Mouse (Mus musculus) ES-Bruce4 (cell line): ENCODE data around the gene Gm20521. TPM values are rescaled to one million over a fixed set of nuclear protein-coding genes. Genes with fewer than 3 reads are reported as not detected.
"Not testable (repeated sequence)": the region's sequence is repeated elsewhere in the genome, so short reads cannot be mapped to it uniquely, and the experiment has no call there.

Experiments
- H3K27ac ChIP-seq: 2 replicates; pipeline ENCODE4 v1.5.1; 2012; ENCODE audit warnings: low read length, inconsistent platforms; ENCODE audit not compliant: insufficient read depth
- H3K27me3 ChIP-seq: 2 replicates; pipeline ENCODE4 v1.6.1; 2012; ENCODE audit warnings: mild to moderate bottlenecking, low read length, inconsistent platforms; ENCODE audit not compliant: control insufficient read depth, poor library complexity, insufficient read depth, severe bottlenecking
- H3K36me3 ChIP-seq: 2 replicates; pipeline ENCODE4 v1.6.1; 2012; ENCODE audit warnings: inconsistent platforms, mild to moderate bottlenecking, low read length, moderate library complexity; ENCODE audit not compliant: control insufficient read depth, poor library complexity, insufficient read depth, severe bottlenecking
- H3K4me1 ChIP-seq: one replicate; pipeline ENCODE4 v1.8.1; 2011; ENCODE audit warnings: low read length; ENCODE audit not compliant: control insufficient read depth, insufficient read depth
- H3K4me3 ChIP-seq: 2 replicates; pipeline ENCODE4 v1.5.1; 2011; ENCODE audit warnings: low read depth, mild to moderate bottlenecking, low read length
- H3K9ac ChIP-seq: 2 replicates; pipeline ENCODE4 v1.6.1; 2012; ENCODE audit warnings: low read depth, mild to moderate bottlenecking, inconsistent platforms; ENCODE audit not compliant: poor library complexity, severe bottlenecking
- H3K9me3 ChIP-seq: replicated peaks from 2 replicates; pipeline ENCODE4 v1.6.1; 2012; ENCODE audit warnings: mild to moderate bottlenecking, low read length, inconsistent platforms; ENCODE audit not compliant: control insufficient read depth, poor library complexity, insufficient read depth, severe bottlenecking
- CTCF ChIP-seq: IDR thresholded peaks from one replicate; pipeline ENCODE4 v1.8.1; 2011; ENCODE audit warnings: low read depth, low read length
- EP300 ChIP-seq: IDR thresholded peaks from 2 replicates; pipeline ENCODE4 v1.6.1; 2011; ENCODE audit warnings: low read depth, low read length; ENCODE audit not compliant: insufficient read depth
- POLR2A ChIP-seq: IDR thresholded peaks from one replicate; pipeline ENCODE4 v1.8.1; 2011; ENCODE audit warnings: low read length; ENCODE audit not compliant: insufficient read depth
- polyA plus RNA-seq: library from polyadenylated mRNA; stranded (reverse); fragments of >200 nt; gene quantifications from 2 replicates; pipeline ENCODE4 v1.2.4, GENCODE M21; 2011; ENCODE audit warnings: low read depth; ENCODE audit not compliant: missing spikeins, insufficient read depth, insufficient read length

The Gm20521 gene
- polyA plus RNA-seq, 1 experiment, result not detected

GRCm38 (mm10) chr14:54942479-54942878 is 59.2 kb downstream of the Gm20521 start:
- H3K9ac ChIP-seq, result no peak overlapping the region
- no peaks in the 10 kb centered on the region for H3K9me3 ChIP-seq
- H3K27me3 ChIP-seq, result no peaks in the 10 kb centered on the region
- no peak overlapping the region for H3K27ac ChIP-seq
- no peak overlapping the region for H3K4me3 ChIP-seq
- no peaks in the 10 kb centered on the region for H3K36me3 ChIP-seq
- peaks cover 2% of the 10 kb centered on the region for H3K4me1 ChIP-seq
- no peak for TF ChIP-seq EP300
- TF ChIP-seq POLR2A, result no peak
- no peak for TF ChIP-seq CTCF

GRCm38 (mm10) chr14:54943971-54944370 is 60.7 kb downstream of the Gm20521 start:
- Histone ChIP-seq H3K9me3 (no peaks in the 10 kb centered on the region), H3K36me3 (no peaks in the 10 kb centered on the region), H3K4me3 (no peak overlapping the region), H3K27me3 (no peaks in the 10 kb centered on the region), H3K27ac (no peak overlapping the region), H3K9ac (no peak overlapping the region), H3K4me1 (peaks cover 2% of the 10 kb centered on the region)
- TF ChIP-seq EP300, result no peak
- no peak for TF ChIP-seq POLR2A
- no peak for TF ChIP-seq CTCF

GRCm38 (mm10) chr14:54944939-54945338 is 61.7 kb downstream of the Gm20521 start:
- Histone ChIP-seq H3K9me3 (no peaks in the 10 kb centered on the region), H3K36me3 (no peaks in the 10 kb centered on the region)
- TF ChIP-seq EP300, result no peak
- no peak for TF ChIP-seq POLR2A
- no peak for TF ChIP-seq CTCF

GRCm38 (mm10) chr14:54945975-54946704 is 62.9 kb downstream of the Gm20521 start:
- Histone ChIP-seq H3K4me3 (no peak overlapping the region), H3K9ac (no peak overlapping the region), H3K27me3 (peaks cover 3% of the 10 kb centered on the region; the same call in 1 of the 2 replicates), H3K27ac (no peak overlapping the region), H3K36me3 (no peaks in the 10 kb centered on the region), H3K9me3 (no peaks in the 10 kb centered on the region), H3K4me1 (no peaks in the 10 kb centered on the region)
- no peak for TF ChIP-seq POLR2A
- TF ChIP-seq CTCF, result no peak
- no peak for TF ChIP-seq EP300

More at GRCm38 (mm10) chr14:54944939-54945338, 61.7 kb downstream of the Gm20521 start:
- Histone ChIP-seq H3K9ac (no peak overlapping the region), H3K4me1 (no peaks in the 10 kb centered on the region), H3K4me3 (no peak overlapping the region), H3K27me3 (0 out of 2 replicates have a peak, but pooled peaks cover 3% of the 10 kb centered on the region), H3K27ac (no peak overlapping the region)

DNA sequence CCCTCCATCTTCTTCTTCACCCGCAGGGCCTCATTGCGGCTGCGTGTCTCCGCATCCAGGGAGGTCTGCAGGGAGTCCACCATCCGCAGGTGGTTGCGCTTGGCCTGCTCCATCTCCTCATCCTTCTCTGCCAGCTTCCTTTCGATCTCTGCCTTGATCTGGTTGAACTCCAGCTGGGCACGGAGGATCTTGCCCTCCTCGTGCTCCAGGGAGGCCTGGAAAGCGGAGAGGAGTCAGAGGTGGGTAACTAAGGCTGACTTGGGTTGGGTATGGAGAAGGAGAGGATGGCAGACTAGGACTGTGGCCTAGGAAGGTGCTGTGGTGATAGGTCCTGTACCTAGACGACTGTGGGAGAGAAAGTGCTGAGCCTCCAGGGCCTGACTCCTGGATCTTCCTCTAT is 63.8 kb downstream of the Gm20521 start:
- not testable (repeated sequence) for H3K4me3 ChIP-seq, H3K27me3 ChIP-seq, H3K27ac ChIP-seq, H3K36me3 ChIP-seq, H3K9ac ChIP-seq, H3K9me3 ChIP-seq, H3K4me1 ChIP-seq

Other genes starting within 250 kb of the Gm20521 start
- not detected in 2 replicates for gene Gm17606, start 242.5 kb upstream of the Gm20521 start, polyA plus RNA-seq
- gene Cdh24, start 242.1 kb upstream of the Gm20521 start, polyA plus RNA-seq, result 6.0 and 6.4 TPM in 2 replicates
- gene 1700123O20Rik, start 197.2 kb upstream of the Gm20521 start, polyA plus RNA-seq, result 25.9 and 26.4 TPM in 2 replicates
- 299 and 323 TPM in 2 replicates for gene Acin1, start 196.5 kb upstream of the Gm20521 start, polyA plus RNA-seq
- gene Gm29776, start 184.6 kb upstream of the Gm20521 start, polyA plus RNA-seq, result 0.42 TPM in 1 of 2 replicates, not detected in the other
- not detected in 2 replicates for gene Cebpe, start 171.3 kb upstream of the Gm20521 start, polyA plus RNA-seq
- 2.0 and 2.3 TPM in 2 replicates for gene Slc7a8, start 101.5 kb upstream of the Gm20521 start, polyA plus RNA-seq
- 0.66 and 1.5 TPM in 2 replicates for gene Rnf212b, start 69.3 kb upstream of the Gm20521 start, polyA plus RNA-seq
- 12.1 and 16.8 TPM in 2 replicates for gene Homez, start 12.5 kb upstream of the Gm20521 start, polyA plus RNA-seq
- 4.2 and 6.3 TPM in 2 replicates for gene Ppp1r3e, start 5.9 kb upstream of the Gm20521 start, polyA plus RNA-seq
- 25.0 and 26.8 TPM in 2 replicates for gene Bcl2l2, start 64 bp upstream of the Gm20521 start, polyA plus RNA-seq
- 317 and 318 TPM in 2 replicates for gene Pabpn1, start 9.1 kb downstream of the Gm20521 start, polyA plus RNA-seq
- gene Slc22a17, start 29.7 kb downstream of the Gm20521 start, polyA plus RNA-seq, result 25.9 and 29.0 TPM in 2 replicates
- 48.3 and 55.8 TPM in 2 replicates for gene Efs, start 42.7 kb downstream of the Gm20521 start, polyA plus RNA-seq
- 1.5 TPM in 1 of 2 replicates, not detected in the other for gene Il25, start 49.3 kb downstream of the Gm20521 start, polyA plus RNA-seq
- not detected in 2 replicates for gene Cmtm5, start 52.8 kb downstream of the Gm20521 start, polyA plus RNA-seq
- gene Myh6, start 83.5 kb downstream of the Gm20521 start, polyA plus RNA-seq, result 1.2 TPM in 1 of 2 replicates, not detected in the other
- gene Gm17428, start 93.5 kb downstream of the Gm20521 start, polyA plus RNA-seq, result not detected in 2 replicates
- 3.1 TPM in 2 replicates for gene Myh7, start 111.2 kb downstream of the Gm20521 start, polyA plus RNA-seq
- 52.7 and 55.2 TPM in 2 replicates for gene Ngdn, start 132.0 kb downstream of the Gm20521 start, polyA plus RNA-seq
- 18.1 and 24.6 TPM in 2 replicates for gene Zfhx2, start 208.9 kb downstream of the Gm20521 start, polyA plus RNA-seq
- 6.9 and 8.6 TPM in 2 replicates for gene Thtpa, start 211.3 kb downstream of the Gm20521 start, polyA plus RNA-seq
- gene Ap1g2, start 223.2 kb downstream of the Gm20521 start, polyA plus RNA-seq, result 20.6 and 23.9 TPM in 2 replicates
- gene Jph4, start 233.5 kb downstream of the Gm20521 start, polyA plus RNA-seq, result 3.6 and 4.7 TPM in 2 replicates